ENCODE assay signal across 26 mouse cellular contexts in genomic region chr1:81624141-81624540, GRCm38 (mm10).
DNase-seq lines count a peak whose midpoint lies in the region; ATAC-seq and TF ChIP-seq lines count a peak whose summit lies in the region.
"Had no signal": no experiment of that assay in that cellular context is flagged by ENCODE, and none has a peak within 500 bp of the region (broad histone marks: within the 10 kb centered on the region; RNA-seq: fewer than 3 reads in every experiment).

No protein-coding gene starts in this region.

- no peaks in the 10 kb centered on the region for H3K36me3 ChIP-seq in intestine, postnatal 0 days (ENCODE audit: control insufficient read depth, insufficient read depth)
- no peaks in the 10 kb centered on the region for H3K36me3 ChIP-seq in intestine, embryonic 15.5 days
- no peaks in the 10 kb centered on the region for H3K36me3 ChIP-seq in midbrain, embryonic 11.5 days (ENCODE audit: control insufficient read depth, insufficient read depth, low read length)
- H3K36me3 ChIP-seq: G1E; heart, embryonic 12.5 days; liver, embryonic 15.5 days; midbrain, embryonic 10.5 days had no signal

- no peak overlapping the region for H3K27ac ChIP-seq in intestine, postnatal 0 days (ENCODE audit: low read depth, low read length)
- no peak overlapping the region for H3K27ac ChIP-seq in intestine, embryonic 15.5 days
- H3K27ac ChIP-seq in midbrain, embryonic 11.5 days (ENCODE audit: low read depth, low read length) = no peak overlapping the region
- H3K27ac ChIP-seq: gastrocnemius, adult 2 months; heart, adult 2 months; hindbrain, embryonic 14.5 days; liver, embryonic 15.5 days; midbrain, embryonic 10.5 days had no signal

- 66% methylated on average over 4 of the region's 4 CpGs for WGBS in intestine, postnatal 0 days
- WGBS in intestine, embryonic 15.5 days = 75% methylated on average over 4 of the region's 4 CpGs
- 82% methylated on average over 4 of the region's 4 CpGs for WGBS in midbrain, embryonic 11.5 days

- no peaks in the 10 kb centered on the region for H3K4me1 ChIP-seq in intestine, postnatal 0 days (replicated peaks; ENCODE audit: control insufficient read depth, insufficient read depth, low read length)
- H3K4me1 ChIP-seq in intestine, embryonic 15.5 days (replicated peaks) = no peaks in the 10 kb centered on the region
- H3K4me1 ChIP-seq in midbrain, embryonic 11.5 days (ENCODE audit: control insufficient read depth, insufficient read depth, low read length) = no peaks in the 10 kb centered on the region
- H3K4me1 ChIP-seq: heart, embryonic 12.5 days; liver, embryonic 15.5 days; midbrain, embryonic 10.5 days had no signal

- peak; percentile 87 for DNase-seq in kidney, adult 9 months
- DNase-seq in kidney, postnatal 14 days = peak; percentile 68
- no peak for DNase-seq in urinary bladder, postnatal 4 days (ENCODE audit: low spot score in 2 of 2)
- no peak for DNase-seq in c-Kit-positive CD71-positive TER-119-positive erythroid progenitor cells, embryonic 14.5 days (ENCODE audit: low spot score)
- DNase-seq in midbrain, embryonic 11.5 days (ENCODE audit: low spot score, missing footprints) = no peak
- DNase-seq: adrenal gland, postnatal 25 days; cerebellum, adult 2 months; cerebellum, postnatal 14 days; gastrocnemius, adult 2 months; gastrocnemius, postnatal 36 days; heart, adult 2 months; liver; lung, embryonic 14.5 days; right cerebral cortex, adult 18-20 months; spleen, adult 18-20 months; thymus, postnatal 4 days had no signal

- H3K9me3 ChIP-seq in intestine, postnatal 0 days (ENCODE audit: control insufficient read depth) = no peaks in the 10 kb centered on the region
- H3K9me3 ChIP-seq in intestine, embryonic 15.5 days = no peaks in the 10 kb centered on the region
- H3K9me3 ChIP-seq in midbrain, embryonic 11.5 days (ENCODE audit: control insufficient read depth, low read length) = no peaks in the 10 kb centered on the region
- H3K9me3 ChIP-seq: heart, embryonic 12.5 days; midbrain, embryonic 10.5 days had no signal

- ATAC-seq in intestine, postnatal 0 days = peak; percentile 79
- ATAC-seq in intestine, embryonic 15.5 days = no peak
- no peak for ATAC-seq in midbrain, embryonic 11.5 days (ENCODE audit: low FRiP score)
- ATAC-seq: forebrain, embryonic 16.5 days; midbrain, embryonic 16.5 days had no signal

- TF ChIP-seq CTCF in intestine, postnatal 0 days (IDR thresholded peaks at IDR 0.05; ENCODE audit: low read depth) = no peak

- no peaks in the 10 kb centered on the region for H3K27me3 ChIP-seq in intestine, postnatal 0 days (replicated peaks; ENCODE audit: control insufficient read depth, insufficient read depth, low read length)
- H3K27me3 ChIP-seq in intestine, embryonic 15.5 days (replicated peaks) = no peaks in the 10 kb centered on the region
- no peaks in the 10 kb centered on the region for H3K27me3 ChIP-seq in midbrain, embryonic 11.5 days (ENCODE audit: control insufficient read depth, insufficient read depth, low read length)
- H3K27me3 ChIP-seq: heart, embryonic 12.5 days; liver, embryonic 15.5 days had no signal

- H3K4me3 ChIP-seq in intestine, postnatal 0 days (ENCODE audit: low read depth, low read length) = no peak overlapping the region
- no peak overlapping the region for H3K4me3 ChIP-seq in intestine, embryonic 15.5 days (replicated peaks)
- H3K4me3 ChIP-seq in midbrain, embryonic 11.5 days (ENCODE audit: low read depth, low read length) = no peak overlapping the region
- H3K4me3 ChIP-seq: erythroblast, embryonic 14.5 days; gastrocnemius, adult 2 months; heart, adult 2 months; heart, embryonic 12.5 days; liver, embryonic 15.5 days; midbrain, embryonic 10.5 days had no signal

- H3K9ac ChIP-seq in intestine, postnatal 0 days (ENCODE audit: low read depth, low read length) = no peak overlapping the region
- H3K9ac ChIP-seq in intestine, embryonic 15.5 days = no peak overlapping the region
- H3K9ac ChIP-seq in midbrain, embryonic 11.5 days (ENCODE audit: low read length) = no peak overlapping the region
- H3K9ac ChIP-seq: heart, embryonic 12.5 days; hindbrain, embryonic 14.5 days; liver, embryonic 15.5 days; lung, embryonic 14.5 days had no signal

- no peak overlapping the region for H3K4me2 ChIP-seq in intestine, postnatal 0 days (replicated peaks; ENCODE audit: low read depth)
- H3K4me2 ChIP-seq in intestine, embryonic 15.5 days (replicated peaks) = no peak overlapping the region
- no peak overlapping the region for H3K4me2 ChIP-seq in midbrain, embryonic 11.5 days
- H3K4me2 ChIP-seq: heart, embryonic 12.5 days; hindbrain, embryonic 14.5 days; liver, embryonic 15.5 days; lung, embryonic 14.5 days had no signal

Comparison
In these comparisons a context has a peak if more than half of its experiments do, and no peak if none do; other contexts are left out.
1. DNase-seq: peak in kidney, adult 9 months (single experiment) and kidney, postnatal 14 days (single experiment); none in urinary bladder, postnatal 4 days (0 of 2), c-Kit-positive CD71-positive TER-119-positive erythroid progenitor cells, embryonic 14.5 days (single experiment) and midbrain, embryonic 11.5 days (single experiment).